Mouse (Mus musculus) c-Kit-negative CD71-positive TER-119-positive erythroid progenitor cells, embryonic 14.5 days (primary cell): ENCODE measurements around the gene Gm525.
"Not testable (repeated sequence)": the region's sequence is repeated elsewhere in the genome, so short reads cannot be mapped to it uniquely, and the experiment has no call there.

Experiments
- DNase-seq: peaks from one replicate; pipeline ENCODE4 v3.0.0-alpha.2; 2013; ENCODE audit warnings: low read depth, low spot score

Gm525 gene

GRCm38 (mm10) chr11:89061362-89061761 is 12.3 kb upstream of the Gm525 start:
- DNase-seq = no peak

GRCm38 (mm10) chr11:89064312-89064711 is 9.3 kb upstream of the Gm525 start:
- DNase-seq = no peak

GRCm38 (mm10) chr11:89065297-89065696 is 8.3 kb upstream of the Gm525 start:
- peak; percentile 41 for DNase-seq

DNA sequence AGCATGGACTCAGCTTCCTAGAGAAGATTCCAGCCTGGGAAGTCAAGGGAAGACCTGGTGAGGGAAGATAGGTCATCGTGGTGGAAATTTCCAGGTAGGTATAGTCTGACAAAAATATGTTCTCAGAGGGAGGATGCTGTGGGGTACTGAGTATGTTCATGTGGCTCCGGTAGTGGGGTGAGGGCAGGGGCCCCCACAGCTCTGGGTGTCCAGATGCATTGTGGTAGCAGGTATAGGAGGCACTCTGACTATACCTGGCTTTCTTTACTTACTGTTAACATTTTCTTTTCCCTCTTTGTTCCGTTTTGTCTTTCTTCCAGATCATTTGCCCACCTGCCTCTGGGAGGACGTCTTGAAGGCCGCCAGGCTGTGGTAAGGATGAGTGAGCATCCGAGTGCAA is 7.5 kb upstream of the Gm525 start:
- DNase-seq = no peak

GRCm38 (mm10) chr11:89066750-89067149 is 6.9 kb upstream of the Gm525 start, which contains the start of gene Dgke:
TSS of gene Dgke (minus strand) at chr11:89066850.
- DNase-seq = no peak

DNA sequence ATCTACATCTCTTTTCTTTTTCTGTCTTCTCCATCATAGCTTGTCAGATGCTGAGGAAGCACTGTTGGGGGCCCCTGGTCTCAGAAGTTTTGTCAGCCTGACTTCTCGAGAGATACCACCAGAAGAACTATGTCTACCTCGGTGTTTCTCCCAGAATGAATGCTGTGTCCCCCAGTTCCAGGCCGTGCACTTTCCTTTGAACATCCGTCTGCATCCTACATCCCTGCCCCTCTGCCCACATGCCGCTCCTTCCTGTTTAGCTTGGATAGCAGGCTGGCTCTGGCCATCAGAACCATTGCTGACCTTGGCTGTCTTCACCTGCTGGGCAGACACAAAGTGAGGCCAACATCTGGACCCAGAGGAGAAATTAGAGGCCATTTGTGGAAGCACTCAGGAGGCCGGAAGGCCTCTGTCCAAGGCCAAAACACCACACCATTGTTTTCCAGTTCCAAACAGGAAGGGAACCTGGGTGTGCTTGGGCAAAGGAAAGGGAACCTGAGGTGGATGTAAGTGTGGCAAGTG is 6.3 kb upstream of the Gm525 start:
- DNase-seq = no peak

GRCm38 (mm10) chr11:89067871-89068490 is 5.7 kb upstream of the Gm525 start:
- no peak for DNase-seq

- DNase-seq = no peak
Observed at GRCm38 (mm10) chr11:89068649-89069048, 5.0 kb upstream of the Gm525 start.

- peak; percentile 25 for DNase-seq
Observed at GRCm38 (mm10) chr11:89069303-89069702, 4.3 kb upstream of the Gm525 start.

DNA sequence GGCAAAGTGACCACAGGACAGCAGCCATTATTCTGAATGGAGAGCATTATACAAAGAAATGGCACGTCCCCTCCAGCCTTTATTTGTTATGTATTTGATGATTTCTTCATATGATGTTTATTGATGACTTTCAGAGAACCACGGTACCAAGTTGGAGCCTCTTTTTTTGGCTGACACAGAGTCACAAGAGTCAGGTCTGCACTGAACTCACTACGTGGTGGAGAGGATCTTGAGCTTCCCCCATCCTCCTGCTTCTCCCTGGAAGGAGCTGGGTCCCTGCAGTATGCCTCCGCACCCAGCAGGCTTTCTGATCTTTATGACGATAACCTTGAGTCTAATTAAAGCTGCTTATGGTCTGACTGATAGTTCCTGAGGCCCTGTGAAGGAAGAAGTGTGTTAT is 2.1 kb upstream of the Gm525 start:
- DNase-seq = no peak

DNA sequence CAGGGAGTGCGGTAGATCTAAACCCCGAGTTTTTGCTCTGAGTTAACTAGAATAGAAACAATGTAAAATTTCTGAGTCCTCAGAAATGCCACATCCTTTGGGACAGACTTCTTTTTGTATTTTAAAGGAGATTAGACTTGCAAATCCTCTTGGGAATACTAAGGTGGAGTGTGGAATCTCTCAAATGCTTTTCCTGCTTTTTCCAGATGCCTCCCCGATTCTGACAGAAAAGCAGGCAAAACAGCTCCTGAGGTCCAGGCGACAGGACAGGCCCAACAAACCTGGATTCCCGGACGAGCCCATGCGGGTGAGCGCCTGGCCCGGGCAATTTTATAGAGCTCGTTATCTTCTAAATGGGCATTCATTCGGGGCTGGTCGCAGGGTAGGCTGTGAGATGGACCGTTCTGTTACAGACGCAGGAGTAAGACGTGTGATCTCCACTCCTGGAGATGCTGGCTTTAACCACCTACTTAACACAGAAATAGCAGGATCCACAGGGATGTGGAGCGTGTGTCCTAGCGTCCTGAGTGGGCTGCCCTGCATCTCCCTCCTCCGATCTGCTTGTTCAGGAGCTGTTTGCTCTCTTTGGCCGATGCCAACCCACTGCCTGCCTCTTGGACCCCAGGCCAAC is 1.3 kb downstream of the Gm525 start:
- no peak for DNase-seq

DNA sequence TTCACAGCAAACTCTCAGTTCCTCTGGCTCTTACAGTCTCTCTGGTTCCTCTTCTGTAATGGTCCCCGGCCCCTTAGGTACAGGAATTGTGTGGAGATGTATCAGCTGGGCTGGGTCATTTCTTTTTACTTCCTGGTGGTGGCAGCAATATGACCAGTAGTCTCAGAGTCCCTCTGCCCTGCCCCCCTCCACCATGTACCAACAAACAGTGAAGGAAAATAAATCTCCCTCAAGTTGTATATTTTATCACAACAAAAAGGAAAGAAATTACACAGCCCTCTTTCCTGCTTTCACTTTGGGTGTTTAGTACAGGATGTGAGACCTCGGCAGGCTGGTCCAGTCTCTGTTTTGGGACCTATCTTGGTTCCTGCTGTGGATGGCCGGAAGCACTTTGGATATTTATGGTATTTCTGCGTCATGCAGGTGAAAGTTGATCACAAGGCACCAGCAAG is 2.8 kb downstream of the Gm525 start:
- no peak for DNase-seq

DNA sequence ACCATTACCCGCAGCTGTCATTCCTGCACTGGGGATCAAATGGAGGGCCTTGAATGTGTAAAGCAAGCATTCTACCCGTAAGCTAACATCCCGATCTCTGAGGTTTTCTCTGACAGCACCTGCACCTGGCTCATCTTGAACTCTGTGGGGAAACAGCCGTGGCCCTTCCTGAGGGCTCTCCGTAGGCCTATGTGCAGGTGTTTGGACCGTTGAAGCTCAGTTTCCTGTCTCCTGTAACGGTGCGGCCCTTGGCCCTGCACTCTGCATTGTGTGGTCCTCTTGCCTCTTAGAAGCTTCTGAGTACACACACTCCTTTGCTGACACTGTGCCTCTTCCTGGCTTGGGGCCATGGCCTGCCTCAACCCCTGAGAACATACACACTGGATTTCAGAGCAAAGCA is 4.0 kb downstream of the Gm525 start:
- DNase-seq = no peak

DNA sequence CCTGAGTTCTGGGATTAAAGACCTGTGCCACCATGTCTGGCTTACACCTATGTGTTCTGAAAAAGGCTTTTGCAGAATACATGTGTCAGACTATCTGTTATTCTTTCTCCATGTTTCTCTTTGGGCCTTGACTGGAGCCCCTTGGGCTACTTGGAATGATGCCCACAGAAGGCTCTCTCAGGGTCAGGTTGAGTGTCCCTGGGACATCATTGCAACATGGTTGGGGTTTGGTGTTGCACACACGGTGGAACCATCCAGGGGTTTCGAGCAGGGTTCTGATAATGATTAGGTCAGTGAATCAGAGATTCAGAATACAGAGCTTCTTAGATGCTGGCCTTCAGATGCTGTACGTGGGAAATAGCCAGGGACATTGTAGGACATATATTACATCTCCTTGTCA is 4.7 kb downstream of the Gm525 start:
- DNase-seq = no peak

DNA sequence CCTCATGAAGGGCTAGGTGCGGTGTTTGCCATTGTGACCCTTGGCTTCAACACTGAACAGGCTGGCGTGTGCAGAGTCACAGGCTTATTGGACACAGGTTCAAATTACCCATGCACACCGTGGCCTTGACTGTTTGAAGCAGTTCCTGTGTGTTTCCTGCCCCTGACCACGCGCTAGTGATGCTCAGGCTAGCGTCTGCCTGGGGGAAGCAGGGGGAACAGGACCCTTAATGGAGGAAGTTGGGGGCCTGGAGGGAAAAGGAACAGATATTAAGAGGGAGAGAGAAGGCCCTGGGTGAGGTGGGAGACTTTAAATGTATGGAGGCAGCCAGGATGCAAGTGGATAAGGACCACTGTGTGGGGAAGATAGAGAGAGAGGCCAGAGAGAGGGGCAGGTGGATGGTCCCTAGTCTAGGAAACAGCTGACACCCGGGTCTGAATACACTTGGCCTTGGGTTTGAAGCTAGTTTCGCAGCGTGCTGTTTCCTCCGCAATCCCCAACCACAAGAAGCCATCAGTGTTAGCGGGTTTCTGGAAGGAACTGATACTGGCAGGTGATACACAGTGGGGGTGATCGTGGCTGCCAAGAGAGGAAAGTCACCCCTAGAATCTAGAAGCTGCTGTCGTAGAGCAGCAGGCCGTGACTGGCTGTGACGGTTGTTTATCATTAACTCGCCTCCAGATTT is 5.5 kb downstream of the Gm525 start:
- no peak for DNase-seq

GRCm38 (mm10) chr11:89081906-89082305 is 8.3 kb downstream of the Gm525 start:
- DNase-seq = not testable (repeated sequence)

DNA sequence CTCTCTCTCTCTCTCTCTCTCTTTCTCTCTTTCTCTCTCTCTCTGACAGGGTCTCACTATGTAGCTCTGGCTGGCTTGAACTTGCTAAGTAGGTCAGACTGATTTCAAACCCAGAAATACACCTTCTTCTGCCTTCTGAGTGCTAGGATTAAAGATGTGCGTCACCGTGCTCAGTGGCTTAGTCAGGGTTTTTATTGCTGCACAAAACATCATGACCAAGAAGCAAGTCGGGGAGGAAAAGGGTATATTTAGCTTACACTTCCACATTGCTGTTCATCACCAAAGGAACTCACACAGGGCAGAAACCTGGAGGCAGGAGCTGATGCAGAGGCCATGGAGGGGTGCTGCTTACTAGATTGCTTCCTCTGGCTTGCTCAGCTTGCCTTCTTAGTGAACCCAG is 9.1 kb downstream of the Gm525 start:
- not testable (repeated sequence) for DNase-seq

GRCm38 (mm10) chr11:89084601-89085000 is 11.0 kb downstream of the Gm525 start:
- peak; percentile 27 for DNase-seq

DNA sequence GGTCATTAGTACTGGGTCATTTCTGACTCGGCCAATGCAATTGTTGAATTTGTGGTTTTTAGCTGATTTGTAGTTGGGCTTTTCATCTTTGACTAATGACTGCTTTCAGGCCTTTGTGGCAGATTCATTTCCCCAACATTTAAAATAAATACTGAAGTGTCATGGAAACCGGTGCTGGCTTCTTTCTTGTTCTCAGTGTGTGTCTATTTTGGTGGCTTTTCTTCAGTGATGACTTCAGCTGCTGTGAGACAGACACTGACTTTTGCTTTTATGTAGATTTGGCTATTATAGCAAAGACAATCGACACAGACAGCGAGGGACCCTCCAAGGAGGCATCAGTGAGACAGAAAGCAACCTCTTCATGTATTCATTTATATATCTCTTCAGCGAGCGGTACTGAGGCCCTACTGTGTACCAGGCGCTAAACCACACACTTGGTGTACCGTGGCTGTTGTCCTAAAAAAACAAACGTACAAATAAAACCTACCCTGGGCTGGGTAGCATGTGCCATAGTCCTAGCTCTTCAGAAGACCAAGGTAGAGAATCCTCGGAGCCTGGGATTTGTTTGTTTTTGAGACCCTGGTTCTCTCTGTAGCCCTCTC is 12.7 kb downstream of the Gm525 start:
- no peak for DNase-seq

- DNase-seq = no peak
Observed at GRCm38 (mm10) chr11:89088754-89089153, 15.1 kb downstream of the Gm525 start.

DNA sequence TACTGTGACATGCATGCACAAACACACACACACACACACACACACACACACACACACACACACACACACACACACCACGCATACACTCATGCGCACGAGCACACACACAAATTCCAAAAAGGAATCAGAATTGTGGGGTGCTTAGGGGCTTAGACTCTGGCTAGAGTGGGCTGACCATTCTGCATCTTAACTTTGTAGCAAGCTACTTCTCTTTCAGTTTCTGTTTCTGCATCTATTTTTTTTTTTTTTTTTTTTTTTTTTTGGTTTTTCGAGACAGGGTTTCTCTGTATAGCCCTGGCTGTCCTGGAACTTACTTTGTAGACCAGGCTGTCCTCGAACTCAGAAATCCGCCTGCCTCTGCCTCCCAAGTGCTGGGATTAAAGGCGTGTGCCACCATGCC is 16.7 kb downstream of the Gm525 start:
- DNase-seq = not testable (repeated sequence)

- no peak for DNase-seq
Observed at GRCm38 (mm10) chr11:89092714-89093113, 19.1 kb downstream of the Gm525 start.
